Comparison of ENCODE assay signal across 17 mouse cellular contexts in genomic region chr8:102000326-102001016, GRCm38 (mm10).
DNase-seq lines count a peak whose midpoint lies in the region; ATAC-seq lines count a peak whose summit lies in the region.
"Had no signal": no experiment of that assay in that cellular context is flagged by ENCODE, and none has a peak within 500 bp of the region (broad histone marks: within the 10 kb centered on the region; RNA-seq: fewer than 3 reads in every experiment).

No protein-coding gene starts in this region.

- H3K4me2 ChIP-seq in forebrain, embryonic 16.5 days (ENCODE audit: low read length), result no peak overlapping the region
- H3K4me2 ChIP-seq: heart, embryonic 15.5 days; hindbrain, embryonic 14.5 days had no signal

- H3K9ac ChIP-seq in forebrain, embryonic 16.5 days (replicated peaks; ENCODE audit: low read depth, low read length), result no peak overlapping the region
- H3K9ac ChIP-seq: heart, embryonic 15.5 days; hindbrain, embryonic 14.5 days; liver, embryonic 14.5 days had no signal

- H3K4me1 ChIP-seq in forebrain, embryonic 16.5 days (replicated peaks; ENCODE audit: control insufficient read depth, insufficient read depth, low read length), result no peaks in the 10 kb centered on the region; the same call in 1 of the 2 replicates
- H3K4me1 ChIP-seq: heart, embryonic 15.5 days; limb, embryonic 10.5 days had no signal

- peak; percentile 64; the same call in 1 of the 2 replicates for ATAC-seq in forebrain, embryonic 16.5 days

- peak; percentile 5 for DNase-seq in layer of hippocampus, adult 11-12 months (ENCODE audit: low spot score)
- DNase-seq in layer of hippocampus, adult 9-10 months (ENCODE audit: low spot score), result no peak
- DNase-seq in layer of hippocampus, adult 9-11 months, result peak; percentile 44
- peak; percentile 35 to 51 for DNase-seq in right cerebral cortex, adult 2 months (ENCODE audit: low spot score in 2 of 2)
- DNase-seq in ovary, postnatal 36 days (ENCODE audit: low spot score), result no peak
- DNase-seq in cerebellum, postnatal 25 days, result no peak
- DNase-seq in kidney, postnatal 14 days, result no peak
- DNase-seq: adrenal gland, adult 2 months; B cell, adult 2 months; cerebellum, postnatal 10 days; kidney, adult 2 months; lung, postnatal 10 days had no signal

- H3K27ac ChIP-seq in forebrain, embryonic 16.5 days (ENCODE audit: low read length), result no peak overlapping the region
- H3K27ac ChIP-seq: heart, embryonic 15.5 days; hindbrain, embryonic 14.5 days; limb, embryonic 10.5 days; liver, embryonic 14.5 days had no signal

- no peak overlapping the region for H3K4me3 ChIP-seq in forebrain, embryonic 16.5 days (replicated peaks; ENCODE audit: low read length)
- H3K4me3 ChIP-seq: heart, embryonic 15.5 days; limb, embryonic 10.5 days had no signal

- 63% methylated on average over 4 of the region's 4 CpGs for WGBS in forebrain, embryonic 16.5 days

- no peaks in the 10 kb centered on the region for H3K27me3 ChIP-seq in forebrain, embryonic 16.5 days (replicated peaks; ENCODE audit: control insufficient read depth, insufficient read depth, low read length)
- H3K27me3 ChIP-seq: heart, embryonic 15.5 days had no signal

- H3K36me3 ChIP-seq in forebrain, embryonic 16.5 days (ENCODE audit: control insufficient read depth, insufficient read depth), result no peaks in the 10 kb centered on the region
- H3K36me3 ChIP-seq: heart, embryonic 15.5 days; limb, embryonic 10.5 days had no signal

- no peaks in the 10 kb centered on the region for H3K9me3 ChIP-seq in forebrain, embryonic 16.5 days (ENCODE audit: control insufficient read depth, low read length)
- H3K9me3 ChIP-seq: heart, embryonic 15.5 days; limb, embryonic 10.5 days had no signal

Comparison
In these comparisons a context has a peak if more than half of its experiments do, and no peak if none do; other contexts are left out.
1. DNase-seq: peak in layer of hippocampus, adult 11-12 months (single experiment), layer of hippocampus, adult 9-11 months (single experiment) and right cerebral cortex, adult 2 months (2 of 2); none in layer of hippocampus, adult 9-10 months (single experiment), ovary, postnatal 36 days (single experiment), cerebellum, postnatal 25 days (0 of 2) and kidney, postnatal 14 days (single experiment).